Mouse (Mus musculus) heart, adult 2 months (tissue): ENCODE data around the gene Pcbp2.

Experiments
- EP300 ChIP-seq: fragments of 200-500 bp; IDR thresholded peaks from 2 replicates; pipeline ENCODE4 v1.6.1; 2011; ENCODE audit warnings: low read depth, low read length, control low read depth; ENCODE audit not compliant: insufficient read depth
- POLR2A ChIP-seq: fragments of 200-500 bp; IDR thresholded peaks from 2 replicates; pipeline ENCODE4 v1.6.1; 2011; ENCODE audit warnings: mild to moderate bottlenecking, low read depth, low read length, control low read depth; ENCODE audit not compliant: insufficient read depth

DNA sequence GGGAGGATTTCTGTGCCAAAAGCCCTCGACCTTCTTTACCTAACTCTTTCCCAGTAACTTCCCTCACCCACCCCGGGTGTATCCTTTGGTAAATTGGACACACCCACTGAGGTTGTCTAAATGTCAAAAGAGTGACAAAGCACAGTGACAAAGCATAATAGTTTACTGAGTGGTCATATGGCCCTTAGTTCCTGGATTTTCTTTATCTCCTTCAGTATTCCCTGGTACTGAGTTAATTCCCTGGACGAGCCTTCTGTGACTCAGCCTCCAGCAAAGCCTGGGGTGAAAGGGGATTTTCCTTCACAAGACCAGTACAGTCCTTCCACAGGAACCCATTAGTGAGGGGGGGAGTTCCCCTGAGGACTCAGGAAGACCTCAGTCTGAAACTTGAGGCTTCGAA is 9.4 kb upstream of the Pcbp2 start:
- TF ChIP-seq POLR2A (no peak), EP300 (no peak)
